Mouse (Mus musculus) lung, adult 18-20 months (tissue): ENCODE results near the gene Sez6l.

Experiments
- DNase-seq, 2 experiments: peaks; one replicate each; pipeline ENCODE4 v3.0.0; 2022; ENCODE audit warnings: mixed read lengths in 2 of 2

Sez6l gene

DNA sequence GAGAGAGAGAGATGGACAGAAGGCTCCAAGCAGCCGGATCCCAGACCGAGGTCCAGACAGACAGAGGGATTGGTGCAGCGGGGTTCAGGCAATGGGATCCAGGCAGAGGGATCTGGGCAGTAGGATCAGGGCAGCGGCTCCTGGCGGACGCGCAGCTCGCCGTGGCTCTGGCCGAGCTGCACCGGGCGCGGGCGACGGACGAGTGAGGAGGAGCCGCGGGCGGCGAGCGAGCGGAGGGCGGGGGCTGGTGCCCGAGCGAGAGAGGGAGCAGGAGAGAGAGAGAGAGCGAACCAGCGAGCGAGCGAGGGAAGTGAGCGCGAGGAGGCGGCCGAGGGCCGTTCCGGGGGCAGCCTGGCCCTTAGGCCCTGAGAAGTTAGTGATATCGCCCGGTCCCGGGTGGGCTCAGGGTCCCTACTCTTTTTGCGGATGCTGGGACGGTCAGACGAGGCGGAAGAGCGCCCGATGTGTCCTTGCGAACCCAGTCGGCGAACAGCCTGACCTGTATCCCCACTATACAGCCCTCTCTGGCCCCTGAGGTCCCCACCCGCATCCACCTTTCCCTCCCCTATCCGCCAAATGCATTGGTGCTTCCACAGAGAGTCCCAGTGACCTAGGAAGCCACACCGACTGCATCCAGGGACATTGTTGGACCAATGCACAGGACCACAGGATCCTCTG lies at the start of gene Sez6l:
TSS of gene Sez6l (minus strand) at position 193 of the 678 bp plus-strand sequence.
- DNase-seq: peak; percentile 5 to 18

DNA sequence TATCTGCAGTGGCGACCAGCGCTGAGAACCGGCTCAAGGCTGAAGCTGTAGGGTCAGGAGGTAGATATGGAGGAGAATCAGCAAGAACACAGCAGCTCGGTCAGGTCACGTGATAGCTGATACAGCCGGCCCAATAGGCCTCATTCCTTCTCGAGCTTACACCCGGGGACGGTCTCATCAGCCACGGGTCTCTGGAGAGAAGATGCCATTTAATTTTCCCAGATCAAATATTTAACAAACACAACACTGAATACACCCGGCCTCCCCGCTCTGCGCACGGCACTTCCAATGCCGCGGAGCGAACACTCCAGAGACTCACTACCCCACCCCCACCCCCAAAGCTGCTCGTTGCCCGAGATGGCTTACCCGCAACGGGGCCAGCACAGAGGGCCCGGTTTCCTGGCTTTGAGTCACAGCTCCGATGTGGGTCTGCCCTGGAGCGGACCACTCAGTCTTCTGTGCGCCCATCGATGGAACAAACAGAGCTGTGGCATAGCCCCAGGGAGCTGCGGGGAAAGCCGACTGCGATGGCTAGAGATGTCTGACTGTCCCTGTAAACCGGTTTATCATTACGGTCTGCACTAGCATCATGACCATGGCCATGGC lies 48.7 kb upstream of the Sez6l start:
- no peak for DNase-seq

DNA sequence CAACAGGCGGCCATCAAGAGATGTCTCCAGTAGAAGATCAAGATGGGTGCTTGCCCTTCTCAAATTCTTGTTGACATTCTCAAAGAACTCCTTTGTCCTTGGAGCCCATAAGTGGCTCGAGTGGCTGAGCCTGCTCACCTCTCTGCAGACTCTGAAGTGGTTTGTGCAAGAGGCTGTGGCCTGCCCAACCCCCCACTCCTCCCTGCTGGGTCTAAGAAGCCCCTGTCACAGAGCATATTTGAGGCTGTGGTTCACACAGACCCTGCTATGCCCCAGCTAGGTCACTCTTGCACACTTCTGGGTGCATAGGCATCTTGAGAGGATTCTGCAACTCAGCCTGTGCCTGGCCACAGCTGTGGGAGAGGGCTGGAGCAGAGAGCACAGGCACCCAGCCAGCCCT lies 46.0 kb upstream of the Sez6l start:
- DNase-seq: peak; percentile 50 to 71

GRCm38 (mm10) chr5:112620256-112620655 lies 43.3 kb upstream of the Sez6l start:
- no peak for DNase-seq

- DNase-seq: no peak
Measured at GRCm38 (mm10) chr5:112619344-112619743, 42.4 kb upstream of the Sez6l start.

- no peak for DNase-seq
Measured at GRCm38 (mm10) chr5:112617602-112618247, 40.7 kb upstream of the Sez6l start.

GRCm38 (mm10) chr5:112615946-112616617 lies 39.1 kb upstream of the Sez6l start:
- DNase-seq: no peak

DNA sequence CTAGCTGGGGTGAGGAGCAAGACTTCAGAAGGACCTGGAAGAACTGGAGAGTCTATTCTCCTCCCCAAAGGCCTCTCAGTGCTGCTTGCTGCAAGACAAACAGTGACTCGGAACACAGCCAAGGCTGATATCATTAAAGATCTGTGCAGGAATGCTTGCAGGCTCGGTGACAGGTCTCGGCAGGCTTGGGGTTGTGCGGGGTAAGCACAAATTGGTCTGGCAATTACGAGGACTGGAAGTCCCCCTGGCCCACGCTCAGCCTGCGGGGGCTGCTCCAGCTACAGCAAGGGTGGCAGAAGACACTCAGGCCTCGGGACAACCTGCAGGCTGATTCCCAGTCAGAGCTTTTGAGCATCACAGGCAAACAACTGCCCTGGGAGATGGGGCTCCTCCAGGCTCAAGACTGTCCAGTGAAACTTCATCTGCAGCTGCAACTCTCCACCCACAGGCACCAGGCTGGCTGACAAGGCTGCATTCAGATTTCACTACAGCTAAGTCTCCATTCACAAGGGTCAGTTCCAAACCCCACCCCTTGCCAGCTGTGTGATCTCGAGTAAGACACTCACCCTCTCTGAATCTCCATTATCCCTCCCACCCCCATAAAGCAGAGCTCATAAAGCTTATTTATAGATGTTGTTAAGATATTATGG lies 31.0 kb upstream of the Sez6l start:
- peak; percentile 21 to 54 for DNase-seq

GRCm38 (mm10) chr5:112607119-112607518 lies 30.1 kb upstream of the Sez6l start:
- no peak for DNase-seq

DNA sequence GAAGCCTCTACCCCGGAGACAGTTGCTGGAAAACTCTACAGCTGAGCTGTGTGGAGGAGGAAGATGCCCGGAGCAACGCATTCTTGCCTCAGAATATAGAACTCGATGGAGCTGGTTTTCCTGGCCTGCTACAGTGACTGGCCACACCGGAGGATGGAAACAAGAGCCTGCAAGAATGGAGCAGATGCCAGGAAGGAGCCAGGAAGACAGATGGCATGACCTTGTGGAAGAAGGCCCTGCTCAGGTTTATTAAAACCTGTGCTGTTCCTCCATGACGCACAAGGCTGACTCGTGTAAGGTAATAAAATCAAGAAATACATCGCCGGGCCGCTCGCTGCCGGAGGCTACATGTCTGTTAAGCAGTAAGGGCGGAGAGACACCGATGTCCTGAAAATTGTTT lies 28.4 kb upstream of the Sez6l start:
- no peak for DNase-seq

- DNase-seq: peak in 1 of 2 experiments; percentile 8
Measured at GRCm38 (mm10) chr5:112604251-112604650, 27.3 kb upstream of the Sez6l start.

DNA sequence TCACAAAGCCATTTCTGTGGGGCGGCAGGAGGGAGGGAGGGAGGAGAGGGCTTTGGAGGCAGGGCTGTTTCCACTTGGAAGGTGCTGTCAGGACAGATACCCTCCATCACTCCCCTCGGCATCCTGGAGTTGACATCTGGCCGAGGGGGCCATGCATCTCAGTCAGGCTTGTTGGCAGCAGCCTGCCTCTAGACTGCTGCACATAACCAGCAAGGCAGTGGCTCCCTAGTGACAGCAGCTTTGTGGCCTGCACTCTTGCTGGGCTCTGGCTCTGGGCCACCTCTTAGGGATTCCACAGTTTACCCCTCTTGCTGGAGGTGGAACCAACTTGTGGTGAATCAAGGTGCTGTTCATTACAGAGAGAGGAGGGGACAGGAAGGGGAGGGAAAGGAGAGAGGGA lies 26.6 kb upstream of the Sez6l start:
- no peak for DNase-seq

DNA sequence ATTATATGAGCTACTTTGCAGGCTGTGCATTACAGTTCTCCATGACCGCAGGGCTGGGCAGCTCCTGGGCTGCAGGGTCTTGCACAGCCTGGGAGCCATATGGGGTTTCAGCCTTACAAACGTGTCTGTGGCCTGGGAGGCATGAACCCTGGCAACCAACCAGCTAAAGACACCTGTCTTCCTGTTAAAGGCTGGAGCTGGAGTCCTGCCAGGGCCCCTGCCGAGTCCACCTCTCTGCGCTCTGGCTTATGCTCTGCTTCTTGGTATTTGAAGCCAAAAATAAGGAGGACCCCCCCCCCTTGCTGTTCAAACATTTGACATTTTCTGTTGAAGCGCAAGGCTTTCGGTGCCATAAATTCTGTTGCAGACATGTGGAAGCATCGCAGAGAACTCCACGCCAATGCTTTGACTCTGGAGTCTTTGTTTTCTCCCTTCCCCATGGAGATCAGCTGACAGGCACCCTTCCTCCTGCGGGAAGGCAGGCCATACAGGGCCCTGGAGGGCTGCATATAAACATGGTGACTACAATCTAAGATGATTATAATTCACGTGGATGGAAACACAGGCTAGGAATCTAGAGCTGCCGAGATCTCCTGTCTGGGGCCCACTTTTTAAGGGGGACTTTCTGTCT lies 23.4 kb upstream of the Sez6l start:
- DNase-seq: no peak

- DNase-seq: no peak
Measured at GRCm38 (mm10) chr5:112599538-112600308, 22.7 kb upstream of the Sez6l start.

GRCm38 (mm10) chr5:112597876-112598275 lies 20.9 kb upstream of the Sez6l start:
- DNase-seq: no peak

- DNase-seq: no peak
Measured at GRCm38 (mm10) chr5:112597307-112597706, 20.3 kb upstream of the Sez6l start.

DNA sequence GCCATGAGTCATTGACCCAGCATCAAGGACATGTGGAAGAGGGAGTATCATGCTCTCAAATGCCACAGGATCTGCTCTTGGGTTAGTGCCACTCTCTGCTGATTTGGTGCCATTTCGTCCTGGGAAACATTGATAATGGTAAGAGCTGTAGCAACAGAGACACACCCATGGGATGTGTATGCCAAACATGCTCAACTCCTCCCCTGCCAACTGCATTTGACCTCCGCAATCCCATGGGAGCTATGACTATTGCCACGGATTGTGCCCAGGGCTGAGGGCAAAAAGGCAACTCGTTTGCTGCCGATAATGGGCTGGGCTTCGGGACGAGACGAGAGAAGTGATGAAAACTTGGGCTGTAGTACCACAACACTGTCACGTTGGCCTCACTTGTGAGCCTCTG lies 19.7 kb upstream of the Sez6l start:
- no peak for DNase-seq

GRCm38 (mm10) chr5:112595701-112596632 lies 19.0 kb upstream of the Sez6l start:
- no peak for DNase-seq

GRCm38 (mm10) chr5:112591706-112592105 lies 14.7 kb upstream of the Sez6l start:
- no peak for DNase-seq

DNA sequence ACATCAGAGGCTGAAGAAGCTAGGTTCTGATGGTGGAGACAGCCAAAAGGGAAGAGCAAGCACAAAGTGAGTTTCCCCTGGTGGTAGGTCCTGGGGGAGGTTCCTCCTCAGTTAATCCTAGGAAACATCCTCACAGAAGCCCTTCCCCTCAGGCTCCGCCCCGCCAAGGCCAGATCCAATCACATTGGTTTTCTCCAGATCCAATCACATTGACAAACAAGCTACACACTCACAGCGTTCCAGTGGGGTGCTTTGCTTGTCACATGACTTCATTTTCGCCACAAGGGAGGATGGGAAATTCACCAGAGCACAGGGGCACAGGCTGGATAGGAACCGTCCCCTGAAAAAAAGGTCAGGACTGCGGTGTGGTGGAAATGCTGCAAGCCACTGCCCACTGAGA lies 9.1 kb upstream of the Sez6l start:
- DNase-seq: no peak
